Mouse (Mus musculus) liver, embryonic 14.5 days (tissue): Measurements from ENCODE around the gene Gstm7.
"Not testable (repeated sequence)": the region's sequence is repeated elsewhere in the genome, so short reads cannot be mapped to it uniquely, and the experiment has no call there.

Source experiments
- CTCF ChIP-seq: IDR thresholded peaks from 2 replicates; pipeline ENCODE4 v1.5.1; 2016; ENCODE audit warnings: antibody characterized with exemption, low read depth, control low read depth
- EP300 ChIP-seq: IDR thresholded peaks from 2 replicates; pipeline ENCODE4 v1.6.1; 2016; ENCODE audit warnings: antibody characterized with exemption, low read depth

- TF ChIP-seq CTCF, EP300: not testable (repeated sequence)
Measured at GRCm38 (mm10) chr3:107955260-107955659, 23.6 kb upstream of the Gstm7 start.
